Mouse (Mus musculus) C2C12 (cell line): ENCODE results near the gene Msln.

Experiments
- CEBPB ChIP-seq: IDR thresholded peaks from one replicate; pipeline ENCODE4 v1.6.1; 2011; ENCODE audit warnings: low read depth, mild to moderate bottlenecking, control low read depth, moderate library complexity
- CTCF ChIP-seq: IDR thresholded peaks from one replicate; pipeline ENCODE4 v1.5.1; 2011; ENCODE audit not compliant: control insufficient read depth, insufficient read depth, insufficient read length

GRCm38 (mm10) chr17:25757691-25758090, 3.5 kb upstream of the Msln start:
- TF ChIP-seq CTCF (no peak), CEBPB (no peak)
